Mouse (Mus musculus) liver, postnatal 0 days (tissue): ENCODE data around the gene Rph3a. TPM values are rescaled to one million over a fixed set of nuclear protein-coding genes. Genes with fewer than 3 reads are reported as not detected.

ENCODE experiments used
- ATAC-seq: fragments of 200-750 bp; cut with Nextera tagmentation; 2 replicates; pipeline ENCODE4 v1.8.0; 2017; ENCODE audit warnings: mild to moderate bottlenecking, moderate library complexity
- DNase-seq: peaks from one replicate; pipeline ENCODE4 v3.0.0-alpha.2; 2016
- H3K27ac ChIP-seq: fragments of 300-500 bp; sonication (generic); 2 replicates; pipeline ENCODE4 v1.5.1; 2014; ENCODE audit warnings: antibody characterized with exemption, moderate library complexity, mild to moderate bottlenecking, low read depth
- H3K27me3 ChIP-seq: fragments of 300-500 bp; sonication (generic); 2 replicates; pipeline ENCODE4 v1.6.1; 2014; ENCODE audit warnings: low read length, control low read depth, mixed read lengths; ENCODE audit not compliant: insufficient read depth
- H3K36me3 ChIP-seq: fragments of 300-500 bp; sonication (generic); replicated peaks from 2 replicates; pipeline ENCODE4 v1.6.1; 2014; ENCODE audit warnings: mild to moderate bottlenecking, control low read depth, low read length, moderate library complexity, mixed read lengths; ENCODE audit not compliant: insufficient read depth
- H3K4me1 ChIP-seq: fragments of 300-500 bp; sonication (generic); 2 replicates; pipeline ENCODE4 v1.6.1; 2014; ENCODE audit warnings: antibody characterized with exemption, mild to moderate bottlenecking, control low read depth; ENCODE audit not compliant: insufficient read depth
- H3K4me2 ChIP-seq: fragments of 300-500 bp; sonication (generic); 2 replicates; pipeline ENCODE4 v1.6.1; 2014; ENCODE audit warnings: low read depth, mild to moderate bottlenecking, low read length, moderate library complexity, mixed read lengths
- H3K4me3 ChIP-seq: fragments of 300-500 bp; sonication (generic); 2 replicates; pipeline ENCODE4 v1.5.1; 2014; ENCODE audit warnings: low read depth, low read length
- H3K9ac ChIP-seq: fragments of 300-500 bp; sonication (generic); replicated peaks from 2 replicates; pipeline ENCODE4 v1.6.1; 2014; ENCODE audit warnings: mild to moderate bottlenecking, moderate library complexity
- H3K9me3 ChIP-seq: fragments of 300-500 bp; sonication (generic); 2 replicates; pipeline ENCODE4 v1.6.1; 2016; ENCODE audit warnings: mild to moderate bottlenecking, control low read depth, low read length, mixed read lengths
- CTCF ChIP-seq: sonication (generic); IDR thresholded peaks from 2 replicates; pipeline ENCODE4 v1.5.1; 2016; ENCODE audit warnings: antibody characterized with exemption, low read depth
- EP300 ChIP-seq: IDR thresholded peaks from 2 replicates; pipeline ENCODE4 v1.6.1; 2016; ENCODE audit warnings: antibody characterized with exemption, low read depth, mild to moderate bottlenecking
- WGBS: fragments of 180-500 bp; shearing (Covaris S2); extraction: QIAGEN DNeasy Blood & Tissue Kit; methylation state at CpG from one replicate; pipeline ENCODE4 v1.1.7; 2014; ENCODE audit not compliant: insufficient replicate concordance; 5-methylcytosine and 5-hydroxymethylcytosine counted together
- polyA plus RNA-seq: library from polyadenylated mRNA; unstranded; fragments of >200 nt; fragmentation: Nextera tagmentation; extraction: Ambion mirVana; gene quantifications from 2 replicates; pipeline ENCODE4 v1.2.1, GENCODE M21; 2015

Rph3a gene
- polyA plus RNA-seq, 1 experiment from 2014 or later, result 0.02 TPM

DNA sequence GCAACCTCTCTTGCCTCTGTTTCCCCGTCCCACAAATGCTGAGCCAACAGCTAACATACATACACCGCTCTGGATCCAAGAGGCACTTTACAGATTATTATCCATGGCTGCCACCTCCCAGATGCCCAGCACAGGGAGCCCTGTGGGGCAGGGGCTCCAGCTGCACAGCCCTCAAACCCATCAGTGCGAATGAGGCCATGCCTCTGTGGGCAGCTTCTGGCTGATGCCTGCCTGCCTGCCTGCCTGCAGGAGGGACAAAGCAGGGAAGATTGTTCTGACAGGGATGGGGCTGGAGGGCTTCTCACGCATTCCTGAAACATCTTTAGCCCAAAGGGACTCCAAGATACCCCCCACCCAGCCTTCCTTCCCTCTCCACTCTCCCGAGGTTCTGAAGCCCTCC, 7.8 kb upstream of the Rph3a start:
- Histone ChIP-seq H3K27ac (no peak overlapping the region), H3K36me3 (no peaks in the 10 kb centered on the region), H3K27me3 (no peaks in the 10 kb centered on the region), H3K4me2 (no peak overlapping the region), H3K9me3 (no peaks in the 10 kb centered on the region), H3K9ac (no peak overlapping the region), H3K4me3 (no peak overlapping the region), H3K4me1 (no peaks in the 10 kb centered on the region)
- no peak for TF ChIP-seq CTCF
- TF ChIP-seq EP300, result no peak
- DNase-seq, result no peak
- no peak for ATAC-seq
- 71% methylated on average over 5 of the region's 5 CpGs for WGBS

DNA sequence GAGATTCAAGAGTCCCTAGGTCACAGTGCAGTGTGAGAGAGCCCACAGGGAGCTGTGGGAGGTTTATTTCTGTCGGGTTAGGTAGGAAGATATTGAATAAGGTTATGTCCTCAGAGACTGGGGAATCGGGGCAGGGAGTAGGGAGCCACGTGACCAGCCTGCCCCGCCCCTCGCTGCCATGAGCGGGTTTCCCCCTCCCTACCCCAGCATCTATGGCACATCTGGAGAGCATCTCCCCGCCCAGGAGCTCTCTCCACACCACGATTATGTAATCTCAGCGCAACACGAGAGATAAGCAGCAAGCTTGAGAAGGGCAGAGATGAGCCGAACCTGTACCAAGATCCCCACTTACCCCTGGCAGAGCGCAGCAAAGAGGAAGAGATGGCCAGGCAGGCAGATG, 6.5 kb upstream of the Rph3a start:
- H3K36me3 ChIP-seq, result no peaks in the 10 kb centered on the region
- H3K4me1 ChIP-seq, result no peaks in the 10 kb centered on the region
- no peak overlapping the region for H3K4me3 ChIP-seq
- ATAC-seq (no peak), DNase-seq (no peak)
- H3K9ac ChIP-seq, result no peak overlapping the region
- no peak overlapping the region for H3K4me2 ChIP-seq
- 32% methylated on average over 12 of the region's 12 CpGs for WGBS
- no peaks in the 10 kb centered on the region for H3K9me3 ChIP-seq
- TF ChIP-seq EP300, result no peak
- TF ChIP-seq CTCF, result no peak
- no peak overlapping the region for H3K27ac ChIP-seq
- no peaks in the 10 kb centered on the region for H3K27me3 ChIP-seq

DNA sequence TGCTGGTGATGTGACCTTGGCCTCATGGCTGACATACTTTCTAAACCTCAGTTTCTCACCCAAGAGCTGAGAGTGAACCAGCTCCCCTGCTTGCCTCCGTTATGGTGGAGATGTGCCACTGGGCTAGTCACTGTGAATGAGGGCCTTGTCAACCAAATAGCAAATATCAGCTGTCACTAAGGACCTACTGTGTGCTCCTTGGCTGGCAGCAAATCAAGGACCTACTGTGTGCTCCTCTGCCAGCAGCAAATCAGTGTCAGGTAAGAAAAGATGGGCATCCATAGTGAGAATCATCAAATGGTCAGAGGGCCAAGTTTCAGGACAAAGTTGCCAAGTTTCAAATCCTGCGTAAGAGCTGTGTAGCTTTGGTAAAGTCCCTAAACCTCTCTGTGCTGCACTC, 4.6 kb upstream of the Rph3a start:
- Histone ChIP-seq H3K4me1 (no peaks in the 10 kb centered on the region), H3K27me3 (peaks cover 2% of the 10 kb centered on the region; the same call in 1 of the 2 replicates), H3K36me3 (no peaks in the 10 kb centered on the region), H3K27ac (no peak overlapping the region), H3K4me3 (no peak overlapping the region), H3K9ac (no peak overlapping the region), H3K4me2 (no peak overlapping the region), H3K9me3 (no peaks in the 10 kb centered on the region)
- no peak for TF ChIP-seq CTCF
- TF ChIP-seq EP300, result no peak
- WGBS, result 81% methylated on average over 2 of the region's 2 CpGs
- DNase-seq (no peak), ATAC-seq (no peak)

DNA sequence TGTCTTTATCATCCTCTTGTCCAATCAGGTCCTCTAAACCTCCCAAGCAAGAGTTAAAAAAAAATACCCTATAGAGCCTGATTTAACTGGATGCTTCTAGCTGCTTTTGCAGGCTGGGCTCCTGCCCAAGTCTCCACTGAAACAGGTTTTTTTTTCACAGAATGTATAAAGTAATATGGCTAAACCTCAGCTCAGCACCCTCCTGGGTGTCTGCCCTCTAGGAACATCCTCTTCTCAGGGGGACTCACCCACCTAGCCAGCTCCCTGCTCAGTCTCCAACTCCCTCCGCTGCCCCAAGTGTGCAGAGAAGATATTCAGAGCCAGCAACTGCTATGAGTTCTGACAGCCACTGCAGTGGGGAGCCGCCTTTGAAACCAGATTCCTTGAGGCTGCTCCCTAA, 2.1 kb upstream of the Rph3a start:
- H3K36me3 ChIP-seq, result no peaks in the 10 kb centered on the region
- ATAC-seq, result no peak

DNA sequence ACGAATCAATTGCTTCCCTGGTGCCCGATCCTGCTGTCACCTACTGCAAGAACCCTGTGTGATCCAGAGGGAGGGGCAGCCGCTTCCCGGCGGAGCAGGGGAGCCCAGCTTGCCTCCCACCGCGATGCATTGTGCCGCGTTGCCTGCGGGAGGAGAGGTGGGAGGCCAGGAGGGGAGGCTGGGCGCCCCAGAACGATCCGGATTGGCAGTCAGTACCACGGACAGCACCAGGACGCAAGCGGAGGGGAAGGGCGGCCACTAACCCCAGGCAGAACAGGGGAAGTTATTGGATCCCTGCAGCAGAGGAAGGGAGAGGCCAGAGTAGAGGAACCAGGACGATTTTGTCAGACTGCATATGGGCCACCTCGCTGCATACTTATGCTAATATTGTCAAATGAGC, 486 bp downstream of the Rph3a start:
- H3K9ac ChIP-seq, result no peak overlapping the region
- H3K27me3 ChIP-seq, result peaks cover 12% of the 10 kb centered on the region; the same call in 1 of the 2 replicates
- no peaks in the 10 kb centered on the region for H3K9me3 ChIP-seq
- DNase-seq (peak; percentile 66), ATAC-seq (no peak)
- no peaks in the 10 kb centered on the region for H3K4me1 ChIP-seq
- H3K4me3 ChIP-seq, result no peak overlapping the region
- WGBS, result under 1% methylated on average over 18 of the region's 19 CpGs
- H3K36me3 ChIP-seq, result no peaks in the 10 kb centered on the region
- H3K27ac ChIP-seq, result no peak overlapping the region
- TF ChIP-seq EP300 (no peak), CTCF (no peak)
- H3K4me2 ChIP-seq, result no peak overlapping the region

More for the DNA sequence above, 2.1 kb upstream of the Rph3a start:
- Histone ChIP-seq H3K9me3 (no peaks in the 10 kb centered on the region), H3K9ac (no peak overlapping the region), H3K27ac (no peak overlapping the region), H3K4me1 (no peaks in the 10 kb centered on the region), H3K27me3 (peaks cover 12% of the 10 kb centered on the region; the same call in 1 of the 2 replicates), H3K4me3 (no peak overlapping the region), H3K4me2 (no peak overlapping the region)
- no peak for DNase-seq
- WGBS, result 19% methylated on average over 2 of the region's 2 CpGs
- no peak for TF ChIP-seq CTCF
- TF ChIP-seq EP300, result no peak

DNA sequence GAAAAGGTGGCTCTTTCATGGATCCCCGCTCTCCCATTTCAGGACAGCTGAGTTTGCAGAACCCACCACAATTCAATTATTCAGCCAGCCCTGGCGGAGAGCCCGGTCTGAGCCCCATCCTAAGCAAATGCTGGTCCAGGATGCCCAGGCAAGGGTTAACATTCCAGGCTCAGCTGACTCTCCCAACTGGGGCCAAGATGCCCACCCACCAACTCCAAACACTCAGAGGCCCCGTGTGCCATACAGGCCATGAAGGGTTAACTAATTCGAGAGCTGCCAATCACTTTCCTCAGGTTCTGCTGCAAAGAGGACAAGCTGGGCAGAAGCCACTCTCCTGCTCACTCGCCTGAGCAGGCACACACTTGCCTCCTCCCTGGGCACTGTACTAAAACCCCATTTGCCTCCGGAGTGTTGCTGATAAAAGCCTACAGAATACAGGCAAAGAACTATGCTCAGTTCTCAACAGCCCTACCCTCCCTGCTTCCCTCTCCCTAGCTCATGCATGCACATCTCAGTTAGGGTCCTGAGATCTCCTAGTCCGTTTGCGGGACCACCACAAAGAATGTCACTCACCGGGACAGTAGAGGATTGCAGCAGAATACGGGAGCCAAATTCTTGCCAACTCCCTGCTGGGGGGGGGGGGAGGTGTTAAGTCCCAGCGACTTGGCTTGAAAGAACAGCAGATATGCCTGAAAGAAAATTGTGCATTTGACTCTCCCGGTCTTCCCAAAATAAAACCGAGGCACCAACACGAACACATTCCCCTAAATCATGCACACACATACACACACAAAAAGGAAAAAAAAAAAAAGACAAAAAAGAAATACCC, 1.3 kb downstream of the Rph3a start:
- ATAC-seq, result no peak
- Histone ChIP-seq H3K27me3 (peaks cover 12% of the 10 kb centered on the region; the same call in 1 of the 2 replicates), H3K36me3 (no peaks in the 10 kb centered on the region), H3K4me1 (no peaks in the 10 kb centered on the region), H3K4me3 (no peak overlapping the region), H3K9ac (no peak overlapping the region), H3K27ac (no peak overlapping the region), H3K4me2 (no peak overlapping the region), H3K9me3 (no peaks in the 10 kb centered on the region)
- WGBS, result 16% methylated on average over 15 of the region's 15 CpGs
- TF ChIP-seq CTCF, result no peak
- TF ChIP-seq EP300, result no peak
- no peak for DNase-seq
